Mouse (Mus musculus) cerebellum, adult 2 months (tissue): ENCODE results near the gene Pigv.

ENCODE experiments used
- CTCF ChIP-seq: fragments of 200-500 bp; IDR thresholded peaks from 2 replicates; pipeline ENCODE4 v1.5.1; 2011; ENCODE audit warnings: low read depth, mild to moderate bottlenecking, control low read depth, low read length, moderate library complexity, borderline replicate concordance; ENCODE audit not compliant: insufficient read depth
- POLR2A ChIP-seq: fragments of 200-500 bp; IDR thresholded peaks from 2 replicates; pipeline ENCODE4 v1.6.1; 2011; ENCODE audit warnings: low read length, control low read depth, borderline replicate concordance; ENCODE audit not compliant: insufficient read depth

- TF ChIP-seq POLR2A = no peak
- no peak for TF ChIP-seq CTCF
These were observed 1.9 kb upstream of the Pigv start for GRCm38 (mm10) chr4:133674331-133674695.
